ENCODE assay signal across 16 mouse cellular contexts in the genomic region with DNA sequence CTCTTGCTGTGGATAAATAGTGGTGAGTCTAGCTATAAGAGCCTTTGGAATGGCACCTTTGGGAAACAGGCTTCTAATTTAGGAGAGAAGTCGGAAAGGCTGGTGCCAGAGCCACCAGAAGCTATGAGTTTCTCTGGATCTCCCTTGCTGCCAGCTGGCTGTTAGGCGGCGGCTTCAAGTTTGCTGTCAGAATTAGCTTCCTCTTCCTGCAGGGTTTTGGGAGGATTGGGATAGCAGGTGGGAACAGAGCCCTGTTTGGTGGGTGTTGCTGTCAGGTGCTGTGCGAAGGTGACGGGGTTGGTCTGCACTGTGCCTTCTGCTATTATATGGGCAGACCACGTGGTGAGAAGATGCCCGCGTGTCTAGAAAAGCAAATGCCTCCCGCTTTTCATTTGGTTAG. TPM values are rescaled to one million over a fixed set of nuclear protein-coding genes. Genes with fewer than 3 reads are reported as not detected.
DNase-seq lines count a peak whose midpoint lies in the region; TF ChIP-seq lines count a peak whose summit lies in the region.
"Had no signal": no experiment of that assay in that cellular context is flagged by ENCODE, and none has a peak within 500 bp of the region (broad histone marks: within the 10 kb centered on the region; RNA-seq: fewer than 3 reads in every experiment).

No protein-coding gene starts in this region.

- no peak overlapping the region; the same call in 1 of the 2 replicates for H3K4me3 ChIP-seq in layer of hippocampus, adult 2 months
- H3K4me3 ChIP-seq: embryonic facial prominence, embryonic 12.5 days; limb, embryonic 12.5 days; liver, embryonic 15.5 days had no signal

- H3K27ac ChIP-seq in layer of hippocampus, adult 2 months: peak overlapping the region; percentile 10; the same call in 1 of the 2 replicates
- H3K27ac ChIP-seq: embryonic facial prominence, embryonic 12.5 days; limb, embryonic 12.5 days; liver, embryonic 15.5 days had no signal

- peak; percentile 10 to 16 for DNase-seq in cerebellum, postnatal 25 days
- DNase-seq in cerebellum, postnatal 36 days: no peak
- DNase-seq in layer of hippocampus, adult 2 months (ENCODE audit: low spot score in 2 of 2): peak in 1 of 2 experiments; percentile 27
- no peak for DNase-seq in layer of hippocampus, postnatal 25 days (ENCODE audit: extremely low spot score in 1 of 2, low spot score in 1 of 2)
- DNase-seq in right cerebral cortex, adult 2 months (ENCODE audit: low spot score in 2 of 2): peak; percentile 27 to 45
- DNase-seq in c-Kit-positive CD71-positive TER-119-positive erythroid progenitor cells, embryonic 14.5 days (ENCODE audit: low spot score): no peak
- DNase-seq in adrenal gland, postnatal 4 days (ENCODE audit: low spot score in 2 of 2): no peak
- DNase-seq in spleen, adult 12 weeks (ENCODE audit: low spot score): no peak
- DNase-seq: adrenal gland, postnatal 14 days; gastrocnemius, postnatal 10 days; heart, postnatal 36 days; lung, postnatal 14 days; thymus, adult 18-20 months had no signal

- no peak for TF ChIP-seq CTCF in layer of hippocampus, adult 2 months (conservative IDR thresholded peaks at IDR 0.05)

RNA-seq across cellular contexts. Expression of a gene that starts 7.0 kb away (rescaled TPM):
- 10 to 100 TPM; 61.8 to 62.6 TPM for total RNA-seq in layer of hippocampus, adult 2 months (2021)
- 10 to 100 TPM; 64.7 to 82.2 TPM for total RNA-seq in layer of hippocampus, postnatal 25 days (2021)
- total RNA-seq in adrenal gland, postnatal 4 days (2021): 100 to 1,000 TPM in 1 of 2 experiments, 10 to 100 TPM in 1; 84.1 to 103 TPM

Comparison
In these comparisons a context has a peak if more than half of its experiments do, and no peak if none do; other contexts are left out.
1. DNase-seq: peak in cerebellum, postnatal 25 days (2 of 2) and right cerebral cortex, adult 2 months (2 of 2); none in cerebellum, postnatal 36 days (0 of 2), layer of hippocampus, postnatal 25 days (0 of 2), c-Kit-positive CD71-positive TER-119-positive erythroid progenitor cells, embryonic 14.5 days (single experiment), adrenal gland, postnatal 4 days (0 of 2) and spleen, adult 12 weeks (single experiment).